12 mouse cellular contexts compared by ENCODE assay signal in genomic region chr11:59759626-59760025, GRCm38 (mm10). TPM values are rescaled to one million over a fixed set of nuclear protein-coding genes. Genes with fewer than 3 reads are reported as not detected.
DNase-seq lines count a peak whose midpoint lies in the region; ATAC-seq and TF ChIP-seq lines count a peak whose summit lies in the region.
"Had no signal": no experiment of that assay in that cellular context is flagged by ENCODE, and none has a peak within 500 bp of the region (broad histone marks: within the 10 kb centered on the region; RNA-seq: fewer than 3 reads in every experiment).

No protein-coding gene starts in this region.

- H3K9ac ChIP-seq in heart, embryonic 15.5 days: 0 out of 2 replicates have a peak overlapping the region, but pooled peaks have one; percentile 25
- H3K9ac ChIP-seq in liver, embryonic 12.5 days: no peak overlapping the region
- H3K9ac ChIP-seq in liver, embryonic 11.5 days (ENCODE audit: low read depth, low read length): no peak overlapping the region
- H3K9ac ChIP-seq: lung, embryonic 15.5 days had no signal

- no peak for ATAC-seq in heart, embryonic 15.5 days (replicated peaks; ENCODE audit: insufficient number of reproducible peaks, insufficient read depth, low FRiP score, low read depth)
- no peak for ATAC-seq in liver, embryonic 12.5 days
- no peak for ATAC-seq in liver, embryonic 11.5 days (replicated peaks; ENCODE audit: low FRiP score)

- TF ChIP-seq POLR2A in cerebellum, adult 2 months (IDR thresholded peaks at IDR 0.05; ENCODE audit: borderline replicate concordance, insufficient read depth, low read length): no peak
- TF ChIP-seq POLR2A in myocyte (IDR thresholded peaks at IDR 0.05; ENCODE audit: insufficient read length, low read depth): no peak

- no peak for DNase-seq in cerebellum, adult 2 months
- no peak for DNase-seq in cerebellum, adult 11 months
- no peak for DNase-seq in heart, postnatal 14 days
- no peak for DNase-seq in liver, embryonic 11.5 days (ENCODE audit: low spot score)
- DNase-seq in right cerebral cortex, adult 18-20 months: no peak
- DNase-seq: retina, postnatal 1 day; spleen, adult 18-20 months; thymus, postnatal 25 days had no signal

- peaks cover 48% of the 10 kb centered on the region for H3K4me1 ChIP-seq in cerebellum, adult 2 months (ENCODE audit: control insufficient read depth, insufficient read depth, low read length)
- peaks cover 26% of the 10 kb centered on the region for H3K4me1 ChIP-seq in heart, embryonic 15.5 days (replicated peaks)
- H3K4me1 ChIP-seq in liver, embryonic 12.5 days: no peaks in the 10 kb centered on the region
- no peaks in the 10 kb centered on the region for H3K4me1 ChIP-seq in liver, embryonic 11.5 days (replicated peaks; ENCODE audit: control insufficient read depth, insufficient read depth, low read length)
- H3K4me1 ChIP-seq: lung, embryonic 15.5 days had no signal

- no peaks in the 10 kb centered on the region for H3K79me2 ChIP-seq in myocyte (ENCODE audit: control insufficient read depth, insufficient read depth)

- intact Hi-C loops in heart, postnatal 14 days (cut with DNase I): no loop called here

- H3ac ChIP-seq in myocyte (ENCODE audit: control insufficient read depth, insufficient read length): no peak overlapping the region

- no peak for TF ChIP-seq CTCF in cerebellum, adult 2 months (IDR thresholded peaks at IDR 0.05; ENCODE audit: borderline replicate concordance, insufficient read depth, low read depth, low read length)

- no peaks in the 10 kb centered on the region for H3K9me3 ChIP-seq in heart, embryonic 15.5 days (replicated peaks)
- H3K9me3 ChIP-seq in liver, embryonic 12.5 days (replicated peaks): no peaks in the 10 kb centered on the region
- H3K9me3 ChIP-seq in liver, embryonic 11.5 days (ENCODE audit: control insufficient read depth, low read length): no peaks in the 10 kb centered on the region
- H3K9me3 ChIP-seq: lung, embryonic 15.5 days had no signal

- H3K36me3 ChIP-seq in heart, embryonic 15.5 days: peaks cover 79% of the 10 kb centered on the region
- peaks cover 91% of the 10 kb centered on the region for H3K36me3 ChIP-seq in liver, embryonic 12.5 days
- H3K36me3 ChIP-seq in liver, embryonic 11.5 days (ENCODE audit: control insufficient read depth, insufficient read depth, low read length): peaks cover 29% of the 10 kb centered on the region
- H3K36me3 ChIP-seq in myocyte (ENCODE audit: control insufficient read depth, insufficient read depth): peaks cover 69% of the 10 kb centered on the region

- no peaks in the 10 kb centered on the region for H3K27me3 ChIP-seq in cerebellum, adult 2 months (ENCODE audit: control insufficient read depth, insufficient read depth, low read length)
- no peaks in the 10 kb centered on the region for H3K27me3 ChIP-seq in heart, embryonic 15.5 days
- no peaks in the 10 kb centered on the region for H3K27me3 ChIP-seq in liver, embryonic 12.5 days (replicated peaks)
- no peaks in the 10 kb centered on the region for H3K27me3 ChIP-seq in liver, embryonic 11.5 days (replicated peaks; ENCODE audit: control insufficient read depth, insufficient read depth, low read length)
- H3K27me3 ChIP-seq in myocyte (ENCODE audit: control insufficient read depth, insufficient read depth, insufficient read length): no peaks in the 10 kb centered on the region
- H3K27me3 ChIP-seq: lung, embryonic 15.5 days had no signal

- H3K27ac ChIP-seq in cerebellum, adult 2 months (ENCODE audit: insufficient read depth, low read length): peak overlapping the region; percentile 98
- H3K27ac ChIP-seq in heart, embryonic 15.5 days: peak overlapping the region; percentile 80
- peak overlapping the region; percentile 29; the same call in 1 of the 2 replicates for H3K27ac ChIP-seq in liver, embryonic 12.5 days
- no peak overlapping the region for H3K27ac ChIP-seq in liver, embryonic 11.5 days (ENCODE audit: low read depth, low read length)
- H3K27ac ChIP-seq: lung, embryonic 15.5 days had no signal

- peak overlapping the region; percentile 17; the same call in 1 of the 2 replicates for H3K4me2 ChIP-seq in heart, embryonic 15.5 days
- H3K4me2 ChIP-seq in liver, embryonic 12.5 days: no peak overlapping the region
- H3K4me2 ChIP-seq in liver, embryonic 11.5 days: no peak overlapping the region
- H3K4me2 ChIP-seq in myocyte (ENCODE audit: low read depth): peak overlapping the region; percentile 6
- H3K4me2 ChIP-seq: lung, embryonic 15.5 days had no signal

- no peak overlapping the region for H3K4me3 ChIP-seq in cerebellum, adult 2 months (replicated peaks; ENCODE audit: insufficient read depth, low read depth, low read length)
- H3K4me3 ChIP-seq in heart, embryonic 15.5 days: no peak overlapping the region
- H3K4me3 ChIP-seq in liver, embryonic 12.5 days: no peak overlapping the region
- no peak overlapping the region for H3K4me3 ChIP-seq in liver, embryonic 11.5 days (ENCODE audit: low read depth, low read length)
- H3K4me3 ChIP-seq in myocyte: no peak overlapping the region
- H3K4me3 ChIP-seq: lung, embryonic 15.5 days had no signal

- WGBS in cerebellum, adult 2 months: 14% methylated on average over 2 of the region's 2 CpGs
- 68% methylated on average over 2 of the region's 2 CpGs for WGBS in heart, embryonic 15.5 days
- WGBS in liver, embryonic 12.5 days (ENCODE audit: insufficient replicate concordance): 74% methylated on average over 2 of the region's 2 CpGs
- WGBS in liver, embryonic 11.5 days: 78% methylated on average over 2 of the region's 2 CpGs

TF ChIP-seq in myocyte, 11 proteins besides CTCF, POLR2A, EP300 and RAD21:
- no peak for TF ChIP-seq USF1 (IDR thresholded peaks at IDR 0.05; ENCODE audit: low read depth)
- TF ChIP-seq REST (IDR thresholded peaks at IDR 0.05; ENCODE audit: insufficient read depth, insufficient read length): no peak
- TF ChIP-seq MAX (IDR thresholded peaks at IDR 0.05; ENCODE audit: low read depth): no peak
- TF ChIP-seq CEBPB (IDR thresholded peaks at IDR 0.05; ENCODE audit: insufficient read depth, poor library complexity, severe bottlenecking): no peak
- TF ChIP-seq TCF3 (IDR thresholded peaks at IDR 0.05; ENCODE audit: insufficient read length, low read depth): no peak
- TF ChIP-seq TCF12 (IDR thresholded peaks at IDR 0.05; ENCODE audit: insufficient read depth, poor library complexity, severe bottlenecking): no peak
- TF ChIP-seq E2F4 (IDR thresholded peaks at IDR 0.05; ENCODE audit: insufficient read depth): no peak
- TF ChIP-seq SRF (IDR thresholded peaks at IDR 0.05; ENCODE audit: control insufficient read depth, insufficient read length, low read depth): no peak
- TF ChIP-seq MYOG (IDR thresholded peaks at IDR 0.05; ENCODE audit: control insufficient read depth in 1 of 3, insufficient read depth in 1 of 3, insufficient read length in 2 of 3, low read depth in 2 of 3): no peak
- no peak for TF ChIP-seq POLR2AphosphoS2 (IDR thresholded peaks at IDR 0.05; ENCODE audit: insufficient read length, low read depth)
- TF ChIP-seq MYOD1 (IDR thresholded peaks at IDR 0.05; ENCODE audit: control insufficient read depth in 1 of 3, insufficient read length in 2 of 3, low read depth in 2 of 3): no peak

RNA-seq across cellular contexts. Expression of gene Pld6, which starts 27.8 kb away (rescaled TPM):
- 2.3 and 2.5 TPM in 2 replicates for polyA plus RNA-seq in cerebellum, adult 2 months (2012; rRNA removed)
- 3.4 and 4.9 TPM in 2 replicates for polyA plus RNA-seq in heart, embryonic 15.5 days (2015; fragmentation: Nextera tagmentation; extraction: Ambion mirVana)
- under 1 TPM; 0.54 to 0.76 TPM for total RNA-seq in heart, postnatal 14 days (2021)
- 2.4 and 3.1 TPM in 2 replicates for polyA plus RNA-seq in liver, embryonic 12.5 days (2016; fragmentation: Nextera tagmentation; extraction: Ambion mirVana)
- polyA plus RNA-seq in liver, embryonic 11.5 days (2014; fragmentation: Nextera tagmentation; extraction: Ambion mirVana): 1.5 and 1.8 TPM in 2 replicates
- polyA plus RNA-seq in myocyte (2012; fragmentation: generic; extraction: Trizol): 0.02 TPM

RNA-seq across cellular contexts. Expression of gene Flcn, which starts 50.2 kb away (rescaled TPM):
- polyA plus RNA-seq in cerebellum, adult 2 months (2012; rRNA removed): 81.1 and 88.2 TPM in 2 replicates
- polyA plus RNA-seq in heart, embryonic 15.5 days (2015; fragmentation: Nextera tagmentation; extraction: Ambion mirVana): 32.6 and 36.9 TPM in 2 replicates
- 10 to 100 TPM; 42.7 to 43.5 TPM for total RNA-seq in heart, postnatal 14 days (2021)
- polyA plus RNA-seq in liver, embryonic 12.5 days (2016; fragmentation: Nextera tagmentation; extraction: Ambion mirVana): 15.9 and 19.8 TPM in 2 replicates
- polyA plus RNA-seq in liver, embryonic 11.5 days (2014; fragmentation: Nextera tagmentation; extraction: Ambion mirVana): 30.1 and 33.1 TPM in 2 replicates
- 43.9 TPM for polyA plus RNA-seq in myocyte (2012; fragmentation: generic; extraction: Trizol)

Comparison
In these comparisons a context has a peak if more than half of its experiments do, and no peak if none do; other contexts are left out.
1. H3K4me2 ChIP-seq: peak in heart, embryonic 15.5 days (single experiment) and myocyte (single experiment); none in liver, embryonic 12.5 days (single experiment) and liver, embryonic 11.5 days (single experiment).